Mouse (Mus musculus) heart, postnatal 0 days (tissue): ENCODE results near the gene Rasa4. TPM values are rescaled to one million over a fixed set of nuclear protein-coding genes. Genes with fewer than 3 reads are reported as not detected.
"Not testable (repeated sequence)": the region's sequence is repeated elsewhere in the genome, so short reads cannot be mapped to it uniquely, and the experiment has no call there.

Source experiments
- ATAC-seq: fragments of 200-750 bp; cut with Nextera tagmentation; 2 replicates; pipeline ENCODE4 v1.8.0; 2017; ENCODE audit warnings: low read depth, moderate number of reproducible peaks, moderate library complexity; ENCODE audit not compliant: insufficient read depth
- DNase-seq: peaks from one replicate; pipeline ENCODE4 v3.0.0-alpha.2; 2016; ENCODE audit warnings: low spot score
- H3K27ac ChIP-seq: fragments of 300-500 bp; sonication (generic); 2 replicates; pipeline ENCODE4 v1.5.1; 2014; ENCODE audit warnings: low read depth, mild to moderate bottlenecking
- H3K27me3 ChIP-seq: fragments of 300-500 bp; sonication (generic); 2 replicates; pipeline ENCODE4 v1.6.1; 2014; ENCODE audit warnings: low read length, mixed read lengths; ENCODE audit not compliant: control insufficient read depth, insufficient read depth
- H3K36me3 ChIP-seq: fragments of 300-500 bp; sonication (generic); replicated peaks from 2 replicates; pipeline ENCODE4 v1.6.1; 2014; ENCODE audit warnings: low read length, mixed read lengths; ENCODE audit not compliant: control insufficient read depth, insufficient read depth
- H3K4me1 ChIP-seq: fragments of 300-500 bp; sonication (generic); 2 replicates; pipeline ENCODE4 v1.6.1; 2014; ENCODE audit warnings: antibody characterized with exemption; ENCODE audit not compliant: control insufficient read depth, insufficient read depth
- H3K4me2 ChIP-seq: fragments of 300-500 bp; sonication (generic); 2 replicates; pipeline ENCODE4 v1.6.1; 2014; ENCODE audit warnings: low read depth, mild to moderate bottlenecking, low read length, moderate library complexity
- H3K4me3 ChIP-seq: fragments of 300-500 bp; sonication (generic); 2 replicates; pipeline ENCODE4 v1.5.1; 2014; ENCODE audit warnings: low read depth, low read length
- H3K9ac ChIP-seq: fragments of 300-500 bp; sonication (generic); replicated peaks from 2 replicates; pipeline ENCODE4 v1.6.1; 2014; ENCODE audit warnings: low read depth, low read length, mixed read lengths
- H3K9me3 ChIP-seq: fragments of 300-500 bp; sonication (generic); replicated peaks from 2 replicates; pipeline ENCODE4 v1.6.1; 2016; ENCODE audit warnings: low read length; ENCODE audit not compliant: control insufficient read depth
- CTCF ChIP-seq: IDR thresholded peaks from 2 replicates; pipeline ENCODE4 v1.5.1; 2016; ENCODE audit warnings: antibody characterized with exemption, control low read depth, low read depth
- EP300 ChIP-seq: IDR thresholded peaks from 2 replicates; pipeline ENCODE4 v1.6.1; 2016; ENCODE audit warnings: antibody characterized with exemption, low read depth
- WGBS: fragments of 180-500 bp; shearing (Covaris S2); extraction: QIAGEN DNeasy Blood & Tissue Kit; methylation state at CpG from one replicate; pipeline ENCODE4 v1.1.7; 2014; 5-methylcytosine and 5-hydroxymethylcytosine counted together
- polyA plus RNA-seq: library from polyadenylated mRNA; unstranded; fragments of >200 nt; fragmentation: Nextera tagmentation; extraction: Ambion mirVana; gene quantifications from 2 replicates; pipeline ENCODE4 v1.2.1, GENCODE M21; 2015
- total RNA-seq: library from RNA; depleted of rRNA; stranded (reverse); fragments of >200 nt; gene quantifications from 2 replicates; pipeline ENCODE4 v1.2.3, GENCODE M21; 2014; ENCODE audit warnings: low replicate concordance

Rasa4 gene
- total and polyA plus RNA-seq, 2 experiments from 2014 or later = 0.96 to 6.2 TPM

DNA sequence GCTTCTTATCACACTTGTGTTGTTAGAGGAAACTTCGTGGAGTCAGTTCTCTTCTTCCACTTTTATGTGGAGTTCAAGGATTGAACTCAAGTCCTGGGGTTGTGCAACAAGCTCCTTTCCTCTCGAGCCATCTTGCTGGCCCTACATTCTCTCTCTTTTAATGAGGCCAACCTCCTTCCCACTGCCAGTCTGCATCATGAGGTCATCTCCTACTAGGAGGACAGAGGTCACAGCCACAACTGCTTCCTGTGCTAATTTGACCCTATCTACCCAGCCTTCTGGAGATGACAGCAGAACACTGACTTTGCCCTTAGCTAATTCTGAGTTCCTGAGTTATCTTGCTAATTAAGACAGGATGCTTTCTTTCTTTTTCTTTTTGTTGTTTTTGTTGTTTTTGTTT lies 24.8 kb downstream of the Rasa4 start:
- Histone ChIP-seq H3K27me3 (no peaks in the 10 kb centered on the region), H3K9me3 (peaks cover 5% of the 10 kb centered on the region; the same call in 1 of the 2 replicates), H3K4me3 (no peak overlapping the region), H3K9ac (no peak overlapping the region), H3K36me3 (no peaks in the 10 kb centered on the region), H3K27ac (no peak overlapping the region), H3K4me1 (no peaks in the 10 kb centered on the region), H3K4me2 (no peak overlapping the region)
- 38% methylated on average over 2 of the region's 2 CpGs for WGBS
- TF ChIP-seq EP300 (no peak), CTCF (no peak)
- ATAC-seq (no peak), DNase-seq (no peak)

DNA sequence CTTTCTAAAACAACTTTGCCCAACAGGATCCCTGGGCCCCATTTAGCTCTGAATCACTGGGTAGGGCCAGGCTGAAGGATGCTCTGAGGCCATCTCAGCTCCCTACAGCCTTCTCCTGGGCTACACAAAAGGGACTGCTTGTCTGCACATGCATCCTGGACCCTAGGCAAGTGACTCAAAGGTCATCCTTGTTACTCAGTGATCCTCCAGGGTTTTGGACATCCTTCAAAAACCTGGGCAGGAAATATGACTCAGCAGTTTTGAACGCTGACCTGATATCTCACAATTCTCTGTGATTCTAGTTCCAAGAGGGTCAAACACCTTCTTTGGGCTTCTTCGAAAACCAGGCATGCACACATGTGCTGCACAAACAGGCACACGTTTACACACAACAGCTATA lies 25.3 kb downstream of the Rasa4 start:
- ATAC-seq = no peak
- DNase-seq = no peak
- Histone ChIP-seq H3K9ac (no peak overlapping the region), H3K36me3 (no peaks in the 10 kb centered on the region), H3K27me3 (no peaks in the 10 kb centered on the region), H3K27ac (no peak overlapping the region), H3K9me3 (peaks cover 5% of the 10 kb centered on the region; the same call in 1 of the 2 replicates), H3K4me2 (no peak overlapping the region), H3K4me3 (no peak overlapping the region), H3K4me1 (no peaks in the 10 kb centered on the region)
- WGBS = 50% methylated on average over 3 of the region's 3 CpGs
- TF ChIP-seq EP300 (no peak), CTCF (no peak)

DNA sequence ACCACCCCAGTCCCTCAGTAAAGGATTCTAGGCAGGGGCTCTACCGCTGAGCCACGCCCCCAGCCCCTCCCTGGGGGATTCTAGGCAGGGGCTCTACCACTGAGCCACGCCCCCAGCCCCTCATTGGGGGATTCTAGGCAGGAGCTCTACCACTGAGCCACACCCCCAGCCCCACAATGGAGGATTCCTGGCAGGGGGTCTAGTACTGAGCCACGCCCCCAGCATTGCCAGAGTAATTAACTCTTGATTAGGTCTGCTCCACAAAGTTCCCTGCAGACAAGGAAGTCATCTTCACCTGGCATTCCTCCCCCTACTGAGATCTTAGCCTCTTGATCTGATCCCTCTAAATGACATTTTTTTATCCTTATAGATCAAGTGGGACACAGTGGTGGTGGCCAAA lies 29.8 kb downstream of the Rasa4 start:
- not testable (repeated sequence) for H3K27me3 ChIP-seq, H3K4me3 ChIP-seq, H3K4me2 ChIP-seq, H3K9ac ChIP-seq, DNase-seq, H3K4me1 ChIP-seq, H3K9me3 ChIP-seq, H3K36me3 ChIP-seq, H3K27ac ChIP-seq, ATAC-seq
- WGBS = 44% methylated on average over 4 of the region's 4 CpGs

DNA sequence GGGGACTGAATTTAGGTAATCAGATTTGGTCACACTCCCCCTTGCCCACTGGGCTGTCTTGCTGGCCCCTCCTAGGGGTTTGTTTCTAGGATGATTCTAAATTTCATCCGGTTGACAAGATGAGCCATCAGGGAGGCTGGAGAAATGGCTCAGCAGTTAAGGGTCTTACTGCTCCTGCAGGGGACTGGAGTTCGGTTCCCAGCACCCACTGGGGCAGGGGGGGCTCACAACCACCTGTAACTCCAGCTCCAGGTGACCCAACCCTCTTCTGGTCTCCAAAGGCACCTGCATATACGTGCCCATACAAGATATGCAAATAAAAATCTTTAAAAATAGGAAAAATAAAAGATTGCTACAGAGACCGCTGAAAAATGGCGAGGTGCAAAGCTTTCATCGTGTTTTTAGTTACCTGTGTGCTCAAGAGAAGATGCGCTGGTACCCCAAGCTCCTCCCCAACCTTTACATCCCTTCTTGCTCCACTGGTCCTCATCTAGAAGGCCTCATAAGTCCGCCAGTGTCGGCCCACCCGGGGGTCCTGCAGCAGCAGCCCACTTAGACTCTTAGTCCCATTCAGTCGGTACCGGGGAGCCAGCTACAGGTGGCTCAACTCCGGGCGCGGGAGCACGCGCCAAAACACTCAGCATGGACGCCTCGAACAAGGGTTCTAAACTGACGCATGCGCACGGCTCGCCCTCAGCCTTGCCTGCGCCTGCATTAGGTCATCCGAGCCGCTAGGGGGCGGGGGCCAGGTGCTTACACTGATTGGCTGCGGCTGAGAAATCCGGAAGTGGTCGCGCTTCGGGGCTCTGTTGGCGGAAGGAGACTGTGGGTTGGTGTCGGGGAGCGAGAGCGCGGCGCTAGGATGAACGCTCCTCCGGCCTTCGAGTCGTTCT lies 32.4 kb downstream of the Rasa4 start, which contains the start of gene Polr2j:
Gene Polr2j, plus strand, starts transcription at position 741 of the 893 bp plus-strand sequence.
- peak; percentile 95 for DNase-seq
- no peaks in the 10 kb centered on the region for H3K9me3 ChIP-seq
- TF ChIP-seq CTCF (peak; percentile 100), EP300 (no peak)
- H3K4me3 ChIP-seq = peak within 1 kb of the TSS; percentile 90
- H3K4me2 ChIP-seq = peak within 1 kb of the TSS; percentile 95
- peak; percentile 97 for ATAC-seq
- peak within 1 kb of the TSS; percentile 55 for H3K27ac ChIP-seq
- H3K36me3 ChIP-seq = peaks cover 11% of the 10 kb centered on the region; the same call in 1 of the 2 replicates
- 3% methylated on average over 42 of the region's 42 CpGs for WGBS
- no peaks in the 10 kb centered on the region for H3K27me3 ChIP-seq
- H3K4me1 ChIP-seq = peaks cover 9% of the 10 kb centered on the region
- H3K9ac ChIP-seq = peak within 1 kb of the TSS; percentile 76

DNA sequence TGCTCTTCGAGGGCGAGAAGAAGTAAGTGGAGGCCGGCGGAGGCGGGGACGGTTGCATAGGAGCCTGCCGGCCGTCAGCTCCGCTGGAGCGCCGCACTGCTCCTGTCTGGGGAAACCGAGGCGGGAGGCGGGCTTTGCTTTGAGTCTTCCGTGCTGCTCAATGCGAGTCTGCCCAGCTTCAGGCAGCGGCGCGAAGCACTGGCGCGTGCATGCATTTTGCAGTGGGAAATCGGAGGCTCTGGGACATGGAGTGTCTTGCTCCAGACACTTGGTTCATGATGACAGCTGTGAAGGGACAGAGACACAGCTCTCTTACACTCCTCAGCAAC lies 33.0 kb downstream of the Rasa4 start:
- H3K9ac ChIP-seq = peak overlapping the region; percentile 76
- peak; percentile 10 for DNase-seq
- H3K4me1 ChIP-seq = peaks cover 9% of the 10 kb centered on the region
- peak overlapping the region; percentile 90 for H3K4me3 ChIP-seq
- peak; percentile 19; the same call in 1 of the 2 replicates for ATAC-seq
- no peaks in the 10 kb centered on the region for H3K9me3 ChIP-seq
- TF ChIP-seq CTCF (no peak), EP300 (no peak)
- H3K4me2 ChIP-seq = peak overlapping the region; percentile 95
- WGBS = under 1% methylated on average over 22 of the region's 22 CpGs
- H3K27ac ChIP-seq = peak overlapping the region; percentile 55
- H3K27me3 ChIP-seq = no peaks in the 10 kb centered on the region
- peaks cover 17% of the 10 kb centered on the region for H3K36me3 ChIP-seq
